Mouse (Mus musculus) heart, postnatal 4 days (tissue): ENCODE results near the gene Atp5h. TPM values are rescaled to one million over a fixed set of nuclear protein-coding genes. Genes with fewer than 3 reads are reported as not detected.
A peak's percentile ranks its signal among the peaks of the same experiment; 100 is the strongest.

Experiments
- DNase-seq: peaks from one replicate; pipeline ENCODE4 v3.0.0; 2021
- total RNA-seq, 2 experiments: library from RNA; stranded (reverse); gene quantifications; 2 replicates each; pipeline ENCODE4 v1.2.3; 2021

The Atp5h gene
- total RNA-seq, 2 experiments from 2014 or later, result 1,670 to 1,720 TPM

- no peak for DNase-seq
Observed at GRCm38 (mm10) chr11:115437571-115438122, 17.9 kb upstream of the Atp5h start.

- peak; percentile 51 for DNase-seq
Observed at GRCm38 (mm10) chr11:115435596-115436337, 16.0 kb upstream of the Atp5h start.

GRCm38 (mm10) chr11:115433342-115433741 is 13.6 kb upstream of the Atp5h start:
- no peak for DNase-seq

DNA sequence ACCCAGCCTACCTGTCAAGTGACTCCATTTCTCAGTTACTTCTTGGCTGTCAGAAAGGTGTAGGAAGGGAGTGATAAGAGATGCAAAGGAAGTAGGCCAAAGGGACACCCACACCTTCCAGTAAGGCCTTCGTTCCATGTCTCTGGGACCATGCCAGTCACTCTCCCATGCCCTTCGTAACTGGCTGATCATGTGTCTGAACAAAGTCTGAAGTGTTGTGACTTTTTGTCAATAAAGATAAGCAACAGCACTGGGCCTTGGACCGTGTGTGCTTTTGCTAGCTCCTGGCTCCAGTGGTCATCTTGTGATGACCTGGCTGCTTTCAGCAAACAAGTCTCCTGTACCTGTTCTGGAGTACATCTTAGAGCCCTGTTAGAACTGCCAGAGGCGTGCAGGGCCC is 13.1 kb upstream of the Atp5h start:
- no peak for DNase-seq

DNA sequence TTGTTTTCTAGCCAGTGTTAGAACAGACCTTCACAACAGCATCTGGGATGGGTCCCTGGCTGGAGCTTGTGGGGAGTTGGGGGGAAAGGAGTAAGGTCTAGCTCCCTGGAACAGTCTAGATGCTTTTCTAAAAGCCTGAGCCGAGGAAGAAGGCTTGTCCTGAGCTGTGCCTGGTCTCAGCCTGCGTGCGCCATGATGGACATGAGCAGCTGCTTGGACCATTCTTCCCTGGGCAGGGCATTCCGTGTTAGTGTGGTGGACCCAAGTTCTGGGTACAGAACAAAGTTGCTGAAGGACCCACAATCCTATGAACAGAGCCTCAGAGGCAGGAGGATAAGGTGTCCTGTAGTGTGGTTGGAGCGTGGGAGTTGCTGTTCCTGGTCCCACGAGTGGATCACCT is 10.8 kb upstream of the Atp5h start:
- DNase-seq, result no peak

DNA sequence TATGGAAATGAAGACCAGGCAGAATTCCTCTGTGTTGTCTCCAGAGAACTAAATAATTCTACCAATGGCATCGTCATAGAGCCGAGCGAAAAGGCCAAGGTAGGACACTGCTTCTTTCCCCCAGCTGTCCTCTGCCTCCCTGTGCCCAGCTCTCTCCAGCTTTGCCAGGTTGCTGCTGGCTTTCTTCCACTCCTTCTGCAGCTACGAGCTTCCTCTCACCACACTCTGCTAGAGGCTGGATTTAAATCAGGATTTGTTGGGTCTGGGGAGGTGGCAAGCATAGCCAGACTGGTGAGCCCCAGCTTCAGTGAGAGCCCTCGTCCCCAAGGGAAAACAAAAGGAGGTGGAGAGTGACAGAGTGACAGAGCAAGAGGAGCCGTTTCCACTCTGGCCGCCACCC is 9.5 kb upstream of the Atp5h start:
- DNase-seq, result no peak

DNA sequence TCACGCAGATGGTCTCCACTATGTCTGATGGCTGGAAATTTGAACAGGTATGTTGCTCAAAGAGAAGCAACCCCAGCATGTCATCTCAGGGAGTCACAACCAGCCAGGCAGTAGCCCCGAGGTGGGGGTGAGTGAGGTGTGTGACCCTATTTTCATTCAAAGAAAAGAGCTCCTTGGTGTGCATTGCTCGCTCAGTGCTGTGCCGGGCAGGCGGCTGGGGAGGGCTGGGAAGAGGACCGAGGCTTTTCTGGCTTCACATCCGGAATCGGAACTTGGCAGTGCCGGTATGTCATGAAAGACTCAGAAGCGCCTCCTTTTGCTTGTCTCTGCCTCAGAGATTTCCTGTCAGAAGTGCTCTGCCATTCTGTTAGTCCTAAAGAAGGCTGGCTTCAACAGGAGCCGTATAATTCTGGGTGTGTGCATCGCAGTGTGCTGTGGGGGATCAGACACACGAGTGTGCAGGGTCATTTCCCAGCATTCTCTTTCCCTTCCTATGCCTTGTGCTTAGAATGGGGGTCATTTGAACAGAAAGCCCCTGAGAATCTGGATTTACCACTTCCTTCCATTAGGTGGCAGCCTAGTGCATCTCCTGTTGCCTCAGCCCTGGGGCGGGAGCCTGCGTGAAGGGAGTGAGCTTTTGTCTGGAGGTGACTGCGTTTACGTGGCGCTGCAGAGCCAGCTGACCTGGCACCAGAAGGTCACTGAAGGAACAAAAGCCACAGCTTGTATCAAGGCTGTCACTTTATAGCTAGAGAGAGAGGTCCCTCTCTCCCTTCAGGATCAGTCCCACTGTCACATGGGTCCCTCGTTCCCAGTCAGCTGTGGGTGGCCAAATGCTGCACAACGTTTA is 7.9 kb upstream of the Atp5h start:
- peak; percentile 83 for DNase-seq

DNA sequence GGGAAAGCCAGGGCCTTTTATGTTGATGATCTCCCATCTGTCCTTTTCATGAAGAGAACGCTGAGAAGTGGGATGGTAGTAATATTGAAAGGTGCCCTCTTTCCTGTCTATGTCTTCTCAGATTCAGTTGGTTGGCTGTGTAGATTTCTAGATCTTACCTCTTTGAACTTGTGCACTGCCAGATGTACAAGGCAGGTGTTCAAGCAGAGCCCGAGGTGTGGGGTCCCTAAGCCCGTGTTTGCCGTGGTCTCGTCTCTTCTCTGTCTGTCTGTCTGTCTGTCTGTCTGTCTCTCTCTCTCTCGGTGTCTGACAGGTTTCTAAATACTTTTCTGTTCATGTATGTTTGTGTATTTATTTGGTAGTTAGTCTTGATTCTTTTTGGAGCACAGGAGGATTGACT is 5.9 kb upstream of the Atp5h start:
- no peak for DNase-seq

DNA sequence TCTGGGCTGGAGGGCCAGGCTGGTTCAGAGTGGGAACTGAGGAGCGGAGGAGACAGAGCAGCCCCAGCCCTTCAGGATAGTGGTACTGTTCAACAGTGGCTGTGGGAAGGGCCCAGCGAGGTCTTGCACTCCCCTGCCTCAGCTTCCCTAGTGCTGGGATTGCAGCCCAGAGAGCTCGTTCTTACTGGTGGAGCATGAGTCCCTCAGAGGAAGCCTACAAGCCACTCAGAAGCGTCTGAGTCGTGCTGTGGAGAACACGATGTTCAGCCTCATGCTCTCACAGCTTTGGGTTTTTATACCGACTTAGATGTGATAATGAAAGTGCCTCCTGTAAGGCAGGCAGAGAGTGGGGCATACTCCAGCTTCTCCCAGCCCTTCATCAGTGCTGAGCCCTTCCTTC is 4.9 kb upstream of the Atp5h start:
- DNase-seq, result no peak

DNA sequence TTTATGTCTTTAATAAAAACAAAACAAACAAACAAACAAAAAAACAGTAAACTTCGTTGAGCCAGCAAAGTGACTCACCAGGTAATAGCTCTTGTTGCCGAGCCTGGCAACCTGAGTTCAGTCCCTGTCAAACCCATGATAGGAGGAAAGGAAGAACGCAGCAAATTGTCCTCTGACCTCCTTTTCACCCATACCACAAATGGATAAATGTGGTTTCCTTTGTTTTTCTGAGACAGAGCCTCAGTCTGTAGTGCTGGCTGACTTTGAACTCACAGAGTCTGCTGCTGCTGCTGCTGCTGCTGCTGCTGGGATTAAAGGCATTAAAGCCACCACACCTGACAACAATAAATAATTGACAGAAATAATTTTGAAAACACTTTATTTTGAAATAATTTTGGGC is 3.3 kb upstream of the Atp5h start:
- DNase-seq, result no peak

- DNase-seq, result no peak
Observed at GRCm38 (mm10) chr11:115421972-115422371, 2.2 kb upstream of the Atp5h start.

- DNase-seq, result no peak
Observed at GRCm38 (mm10) chr11:115421328-115421727, 1.6 kb upstream of the Atp5h start.

GRCm38 (mm10) chr11:115420336-115421190 is 801 bp upstream of the Atp5h start:
- peak; percentile 79 for DNase-seq

- no peak for DNase-seq
Observed at GRCm38 (mm10) chr11:115409556-115409955, 10.2 kb downstream of the Atp5h start.

DNA sequence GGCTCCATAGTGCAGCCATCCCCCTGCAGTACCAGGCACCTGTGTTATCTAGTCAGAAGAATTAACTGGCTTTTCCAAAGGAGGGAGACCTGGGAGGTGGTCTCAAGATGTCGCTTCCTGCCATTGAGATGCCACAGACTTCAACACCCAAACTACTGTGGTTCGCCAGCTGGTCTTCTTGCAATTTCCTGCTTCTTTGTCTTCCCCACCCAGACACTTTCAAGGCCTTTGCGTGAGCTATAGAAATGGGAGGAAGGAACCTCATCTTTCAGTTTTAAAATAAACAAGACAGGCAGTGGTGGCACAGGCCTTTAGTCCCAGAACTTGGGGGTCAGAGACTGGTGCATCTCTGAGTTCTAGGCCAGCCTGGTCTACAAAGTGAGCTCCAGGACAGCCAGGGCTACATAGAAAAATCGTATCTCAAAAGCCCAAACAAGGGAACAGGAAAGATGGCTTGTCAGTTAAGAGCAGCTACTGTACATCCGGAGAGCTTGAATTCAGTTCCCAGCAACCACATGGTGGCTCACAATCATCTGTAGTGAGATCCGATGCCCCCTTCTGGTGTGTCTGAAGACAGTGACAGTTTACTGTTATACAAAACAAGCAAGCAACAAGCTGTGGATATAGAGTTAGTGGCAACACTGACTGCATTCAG is 11.4 kb downstream of the Atp5h start:
- DNase-seq, result no peak

GRCm38 (mm10) chr11:115406858-115407401 is 12.8 kb downstream of the Atp5h start:
- DNase-seq, result no peak

- no peak for DNase-seq
Observed at GRCm38 (mm10) chr11:115405723-115406122, 14.0 kb downstream of the Atp5h start.

DNA sequence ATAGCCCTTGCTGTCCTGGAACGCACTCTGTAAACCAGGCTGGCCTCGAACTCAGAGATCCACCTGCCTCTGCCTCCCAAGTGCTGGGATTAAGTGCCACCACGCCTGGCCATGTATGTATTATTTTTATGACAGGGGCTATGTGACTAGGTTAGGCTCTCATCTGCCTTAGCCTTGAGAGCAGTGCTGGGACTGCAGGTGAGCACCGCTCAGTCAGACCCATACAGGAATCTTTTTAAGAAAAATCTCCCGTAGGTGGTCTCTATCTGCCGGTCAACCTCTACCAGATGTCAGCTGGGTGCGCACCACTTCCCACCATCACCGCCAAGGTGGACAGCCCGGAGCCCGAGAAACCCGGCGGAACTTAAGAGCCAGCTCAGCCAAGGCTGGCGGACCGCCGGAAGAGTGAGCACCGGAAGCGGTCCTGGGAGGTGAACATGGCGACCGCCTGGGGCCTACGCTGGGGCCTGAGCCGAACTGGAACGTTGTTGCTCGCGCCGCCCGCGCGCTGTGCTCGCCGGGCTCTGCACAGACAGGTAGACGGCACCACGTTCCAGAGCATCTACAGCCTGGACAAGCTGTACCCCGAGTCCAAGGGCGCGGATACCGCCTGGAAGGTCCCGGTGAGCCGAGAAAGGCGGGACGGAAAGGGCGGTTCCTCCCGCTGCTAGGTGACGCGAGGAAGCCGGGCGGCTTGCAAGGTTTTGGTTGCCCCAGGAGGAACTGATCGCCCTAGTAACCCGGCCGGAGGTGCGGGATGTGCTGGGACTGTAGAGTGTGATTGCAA is 16.2 kb downstream of the Atp5h start, which contains the start of gene Mrpl58:
Mrpl58 (plus strand) TSS at position 415 of the 787 bp plus-strand sequence.
- DNase-seq, result peak; percentile 89

- DNase-seq, result no peak
Observed at GRCm38 (mm10) chr11:115400630-115401391, 19.0 kb downstream of the Atp5h start.

DNA sequence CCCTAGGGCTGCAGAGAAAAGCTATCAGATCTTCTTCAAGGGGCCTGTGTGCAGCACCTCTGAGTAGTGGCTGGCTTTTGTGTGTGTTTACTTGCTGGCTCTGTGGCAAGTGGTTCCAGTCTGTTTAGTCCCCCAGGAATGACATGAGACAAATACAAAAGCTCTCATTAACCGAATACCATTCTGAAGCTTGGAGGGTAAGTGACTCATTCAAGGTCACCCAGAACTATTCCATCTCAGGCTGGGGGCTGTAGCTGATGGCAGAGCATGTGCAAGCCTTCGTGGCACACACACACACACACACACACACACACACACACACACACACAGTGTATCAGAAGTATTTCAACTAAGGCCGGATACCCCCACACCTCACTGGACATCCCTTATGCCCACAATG is 19.6 kb downstream of the Atp5h start:
- DNase-seq, result no peak
